Mouse (Mus musculus) small intestine, adult 2 months (tissue): Measurements from ENCODE around the gene Abcb8. TPM values are rescaled to one million over a fixed set of nuclear protein-coding genes. Genes with fewer than 3 reads are reported as not detected.
A peak's percentile ranks its signal among the peaks of the same experiment; 100 is the strongest.

Experiments
- H3K27ac ChIP-seq: fragments of 200-500 bp; 2 replicates; pipeline ENCODE4 v1.5.1; 2012; ENCODE audit warnings: low read depth, low read length, control low read depth, inconsistent platforms; ENCODE audit not compliant: insufficient read depth
- H3K27me3 ChIP-seq: fragments of 200-500 bp; 2 replicates; pipeline ENCODE4 v1.6.1; 2012; ENCODE audit warnings: mild to moderate bottlenecking, moderate library complexity, low read length, inconsistent platforms; ENCODE audit not compliant: control insufficient read depth, insufficient read depth
- H3K36me3 ChIP-seq: fragments of 200-500 bp; 2 replicates; pipeline ENCODE4 v1.6.1; 2012; ENCODE audit warnings: mild to moderate bottlenecking, low read length, control low read depth, inconsistent platforms; ENCODE audit not compliant: control insufficient read depth, insufficient read depth
- H3K4me1 ChIP-seq: fragments of 200-500 bp; 2 replicates; pipeline ENCODE4 v1.6.1; 2012; ENCODE audit warnings: low read length, inconsistent platforms, mixed read lengths; ENCODE audit not compliant: control insufficient read depth, insufficient read depth, insufficient read length
- H3K4me3 ChIP-seq: fragments of 200-500 bp; 2 replicates; pipeline ENCODE4 v1.5.1; 2012; ENCODE audit warnings: low read depth, mild to moderate bottlenecking, control low read depth, inconsistent platforms, low read length, moderate library complexity
- CTCF ChIP-seq: fragments of 200-500 bp; IDR thresholded peaks from 2 replicates; pipeline ENCODE4 v1.5.1; 2012; ENCODE audit warnings: low read depth, mild to moderate bottlenecking, control low read depth, inconsistent platforms, low read length, moderate library complexity, mixed read lengths; ENCODE audit not compliant: insufficient replicate concordance, insufficient read length; ENCODE audit errors: extremely low read depth
- POLR2A ChIP-seq: fragments of 200-500 bp; IDR thresholded peaks from 2 replicates; pipeline ENCODE4 v1.6.1; 2012; ENCODE audit warnings: low read depth, mild to moderate bottlenecking, control low read depth, inconsistent platforms, low read length, moderate library complexity
- WGBS: fragments of 180-500 bp; shearing (Covaris S2); methylation state at CpG from one replicate; pipeline ENCODE4 v1.1.7; 2018; 5-methylcytosine and 5-hydroxymethylcytosine counted together
- polyA plus RNA-seq: library from polyadenylated mRNA; depleted of rRNA; stranded (reverse); fragments of >200 nt; gene quantifications from 2 replicates; pipeline ENCODE4 v1.2.3, GENCODE M21; 2012

The Abcb8 gene
- polyA plus RNA-seq, 1 experiment = 83.7 TPM

DNA sequence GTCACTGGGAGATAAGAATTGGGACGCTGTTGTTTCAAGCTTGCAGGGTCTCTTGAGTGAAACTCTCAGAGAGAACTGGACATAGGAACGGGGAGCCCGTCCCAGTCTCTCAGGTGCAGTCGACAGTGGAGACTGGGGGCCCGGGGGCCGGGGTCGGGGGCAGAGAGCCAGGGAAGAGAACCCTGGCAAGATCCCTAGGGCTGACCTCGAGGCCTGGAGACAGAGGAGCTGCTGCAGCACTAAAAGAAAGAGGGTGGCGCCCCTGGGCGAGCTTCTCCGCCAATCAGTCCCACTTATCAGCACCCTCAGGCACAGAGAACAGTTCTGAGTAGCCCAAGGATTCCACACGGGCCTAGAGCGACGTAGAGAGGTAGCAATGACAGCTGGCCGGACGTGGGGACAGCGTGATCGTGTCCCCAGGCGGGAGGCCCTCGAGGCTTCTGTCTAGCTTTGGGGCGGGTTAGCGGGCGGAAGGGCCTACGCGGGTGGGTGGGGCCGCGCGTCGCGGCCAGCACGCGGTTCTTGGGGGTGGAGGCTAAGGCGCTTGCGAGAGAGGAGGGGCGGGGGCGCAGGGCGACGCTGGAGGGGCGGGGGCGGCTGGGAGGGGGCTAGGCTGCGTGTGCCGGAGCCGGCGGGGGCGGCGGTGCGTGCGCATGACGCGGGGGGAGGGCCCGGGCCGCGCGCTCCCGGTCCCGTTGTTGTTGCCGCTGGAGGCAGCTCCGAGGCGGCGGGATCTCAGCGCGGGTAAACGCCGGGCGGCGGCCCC, 58.0 kb downstream of the Abcb8 start:
- Histone ChIP-seq H3K27me3 (no peaks in the 10 kb centered on the region), H3K4me3 (peak overlapping the region; percentile 92), H3K36me3 (no peaks in the 10 kb centered on the region), H3K27ac (peak overlapping the region; percentile 81), H3K4me1 (peaks cover 19% of the 10 kb centered on the region)
- TF ChIP-seq POLR2A = peak; percentile 66
- no peak for TF ChIP-seq CTCF
- WGBS = 4% methylated on average over 63 of the region's 66 CpGs

GRCm38 (mm10) chr5:24452030-24452690, 58.7 kb downstream of the Abcb8 start, which contains the start of gene Agap3:
Gene Agap3, plus strand, starts transcription at chr5:24452177.
- H3K36me3 ChIP-seq = no peaks in the 10 kb centered on the region
- H3K4me1 ChIP-seq = peaks cover 15% of the 10 kb centered on the region
- H3K4me3 ChIP-seq = peak within 1 kb of the TSS; percentile 92
- H3K27ac ChIP-seq = peak within 1 kb of the TSS; percentile 81
- no peaks in the 10 kb centered on the region for H3K27me3 ChIP-seq
- WGBS = under 1% methylated on average over 62 of the region's 85 CpGs
- TF ChIP-seq POLR2A (no peak), CTCF (no peak)

DNA sequence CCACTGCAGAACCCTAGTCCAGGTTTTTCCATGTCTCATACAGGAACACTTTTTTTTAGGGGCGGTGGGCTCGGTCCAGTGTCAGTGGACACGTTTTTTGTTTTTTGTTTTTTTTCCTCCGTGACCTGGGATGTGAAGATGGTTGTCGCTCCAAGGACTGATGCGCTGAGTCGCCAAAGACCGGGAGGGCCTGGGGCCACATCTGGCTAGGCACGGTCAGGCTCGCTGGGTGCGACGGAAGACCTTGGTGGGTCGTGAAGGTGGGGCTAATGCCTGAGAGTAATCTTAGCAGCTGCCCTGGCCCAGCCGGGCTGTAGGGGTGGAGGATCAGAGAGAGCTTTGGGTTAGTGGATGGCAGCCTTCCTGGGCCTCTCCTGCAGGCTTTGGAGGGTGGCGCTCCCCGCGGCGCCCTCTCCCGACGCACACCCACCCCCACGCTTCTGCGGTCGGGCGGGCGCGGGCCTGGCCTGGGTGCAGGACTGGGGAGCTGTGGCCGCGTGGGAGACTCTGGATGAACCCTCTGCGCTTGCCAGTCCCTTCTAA, 59.3 kb downstream of the Abcb8 start:
- no peaks in the 10 kb centered on the region for H3K36me3 ChIP-seq
- TF ChIP-seq POLR2A (no peak), CTCF (no peak)
- H3K27me3 ChIP-seq = no peaks in the 10 kb centered on the region
- WGBS = under 1% methylated on average over 29 of the region's 29 CpGs
- H3K4me3 ChIP-seq = peak overlapping the region; percentile 92
- peaks cover 15% of the 10 kb centered on the region for H3K4me1 ChIP-seq
- H3K27ac ChIP-seq = no peak overlapping the region

- H3K36me3 ChIP-seq = no peaks in the 10 kb centered on the region
- peaks cover 11% of the 10 kb centered on the region for H3K4me1 ChIP-seq
- H3K27me3 ChIP-seq = no peaks in the 10 kb centered on the region
- TF ChIP-seq CTCF (no peak), POLR2A (no peak)
- WGBS = 33% methylated on average over 5 of the region's 5 CpGs
- peak overlapping the region; percentile 92 for H3K4me3 ChIP-seq
- no peak overlapping the region for H3K27ac ChIP-seq
Observed at GRCm38 (mm10) chr5:24453283-24453984, 60.0 kb downstream of the Abcb8 start.

GRCm38 (mm10) chr5:24453985-24454303, 60.5 kb downstream of the Abcb8 start:
- no peaks in the 10 kb centered on the region for H3K36me3 ChIP-seq
- no peak for TF ChIP-seq POLR2A
- TF ChIP-seq CTCF = no peak
- WGBS = 41% methylated on average over 2 of the region's 2 CpGs
- peaks cover 11% of the 10 kb centered on the region for H3K4me1 ChIP-seq
- H3K4me3 ChIP-seq = no peak overlapping the region
- no peak overlapping the region for H3K27ac ChIP-seq
- H3K27me3 ChIP-seq = no peaks in the 10 kb centered on the region

GRCm38 (mm10) chr5:24455076-24455475, 61.6 kb downstream of the Abcb8 start:
- Histone ChIP-seq H3K4me1 (peaks cover 11% of the 10 kb centered on the region), H3K36me3 (no peaks in the 10 kb centered on the region), H3K27ac (no peak overlapping the region), H3K4me3 (no peak overlapping the region), H3K27me3 (no peaks in the 10 kb centered on the region)
- TF ChIP-seq CTCF (no peak), POLR2A (no peak)
- 80% methylated on average over 3 of the region's 3 CpGs for WGBS
